Mouse (Mus musculus) embryonic facial prominence, embryonic 11.5 days (tissue): ENCODE results near the gene Muc4. TPM values are rescaled to one million over a fixed set of nuclear protein-coding genes. Genes with fewer than 3 reads are reported as not detected.

ENCODE experiments used
- ATAC-seq: fragments of 200-750 bp; cut with Nextera tagmentation; replicated peaks from 2 replicates; pipeline ENCODE4 v1.8.0; 2017; ENCODE audit warnings: low read depth; ENCODE audit not compliant: insufficient number of reproducible peaks, low FRiP score, low TSS enrichment
- DNase-seq: peaks from one replicate; pipeline ENCODE4 v3.0.0-alpha.2; 2015; ENCODE audit warnings: low spot score
- H3K27ac ChIP-seq: fragments of 300-500 bp; sonication (generic); replicated peaks from 2 replicates; pipeline ENCODE4 v1.5.1; 2014; ENCODE audit warnings: mild to moderate bottlenecking, low read depth, low read length, control low read depth
- H3K27me3 ChIP-seq: fragments of 300-500 bp; sonication (generic); 2 replicates; pipeline ENCODE4 v1.6.1; 2014; ENCODE audit warnings: mild to moderate bottlenecking, low read length, moderate library complexity, mixed read lengths; ENCODE audit not compliant: control insufficient read depth, insufficient read depth
- H3K36me3 ChIP-seq: fragments of 300-500 bp; sonication (generic); replicated peaks from 2 replicates; pipeline ENCODE4 v1.6.1; 2014; ENCODE audit warnings: low read depth, mild to moderate bottlenecking, low read length, moderate library complexity, mixed read lengths; ENCODE audit not compliant: control insufficient read depth, insufficient read depth
- H3K4me1 ChIP-seq: fragments of 300-500 bp; sonication (generic); 2 replicates; pipeline ENCODE4 v1.6.1; 2014; ENCODE audit warnings: low read length, mixed read lengths; ENCODE audit not compliant: control insufficient read depth, insufficient read depth
- H3K4me2 ChIP-seq: fragments of 300-500 bp; sonication (generic); 2 replicates; pipeline ENCODE4 v1.6.1; 2014; ENCODE audit warnings: low read depth, mild to moderate bottlenecking, control low read depth, low read length, moderate library complexity
- H3K4me3 ChIP-seq: fragments of 300-500 bp; sonication (generic); 2 replicates; pipeline ENCODE4 v1.5.1; 2014; ENCODE audit warnings: low read depth, low read length, control low read depth
- H3K9ac ChIP-seq: fragments of 300-500 bp; sonication (generic); replicated peaks from 2 replicates; pipeline ENCODE4 v1.6.1; 2014; ENCODE audit warnings: mild to moderate bottlenecking, control low read depth, low read length
- H3K9me3 ChIP-seq: fragments of 300-500 bp; sonication (generic); replicated peaks from 2 replicates; pipeline ENCODE4 v1.6.1; 2016; ENCODE audit warnings: mild to moderate bottlenecking, low read length, inconsistent platforms, mixed read lengths; ENCODE audit not compliant: control insufficient read depth
- WGBS: fragments of 180-500 bp; shearing (Covaris S2); extraction: QIAGEN DNeasy Blood & Tissue Kit; methylation state at CpG from one replicate; pipeline ENCODE4 v1.1.7; 2014; 5-methylcytosine and 5-hydroxymethylcytosine counted together
- polyA plus RNA-seq: library from polyadenylated mRNA; unstranded; fragments of >200 nt; fragmentation: Nextera tagmentation; extraction: Ambion mirVana; gene quantifications from 2 replicates; pipeline ENCODE4 v1.2.1, GENCODE M21; 2014

The Muc4 gene
- polyA plus RNA-seq, 1 experiment from 2014 or later = not detected

DNA sequence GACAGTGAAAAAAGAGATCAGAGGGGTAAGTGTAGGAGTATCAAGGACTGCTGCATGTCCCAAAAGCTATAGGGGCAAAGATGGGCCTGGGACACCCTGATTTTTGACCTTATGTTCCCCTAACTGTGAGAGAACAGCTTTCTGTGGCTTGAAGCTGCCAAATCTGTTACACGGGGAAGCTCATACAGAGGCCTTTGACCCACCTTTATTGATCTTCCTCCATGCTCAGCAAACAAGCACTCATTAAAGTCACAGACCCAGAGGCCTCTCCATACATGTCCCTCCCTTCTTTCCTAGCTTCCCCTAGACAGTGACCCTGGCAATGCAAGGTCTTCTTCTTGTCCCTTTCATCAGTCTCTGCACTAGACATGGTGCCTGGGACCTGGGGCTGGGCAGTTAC is 7.0 kb upstream of the Muc4 start:
- Histone ChIP-seq H3K9ac (no peak overlapping the region), H3K4me1 (no peaks in the 10 kb centered on the region), H3K36me3 (no peaks in the 10 kb centered on the region), H3K27ac (no peak overlapping the region), H3K4me3 (no peak overlapping the region), H3K9me3 (no peaks in the 10 kb centered on the region), H3K4me2 (no peak overlapping the region), H3K27me3 (no peaks in the 10 kb centered on the region)
- DNase-seq = no peak
- WGBS = 75% methylated on average over 1 of the region's 1 CpGs
- no peak for ATAC-seq

DNA sequence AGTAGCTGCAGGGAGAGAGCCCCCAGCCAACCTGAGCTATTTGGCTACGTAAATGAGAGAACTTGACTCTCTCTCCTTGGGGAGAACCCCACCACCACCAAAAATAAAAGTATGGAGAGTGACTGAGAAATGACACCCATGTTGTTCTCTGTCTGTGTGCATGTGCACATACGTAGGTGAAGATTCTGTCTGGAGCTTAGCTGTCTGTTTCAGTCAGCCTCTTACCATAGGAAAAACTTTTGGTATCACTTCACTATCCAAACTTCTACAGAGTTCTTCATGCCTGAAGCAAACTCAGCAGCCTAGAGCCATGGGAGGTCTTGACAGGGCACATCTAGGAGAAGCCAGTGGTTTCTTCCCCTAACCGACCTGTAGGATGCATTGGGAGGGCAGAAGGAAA is 2.5 kb upstream of the Muc4 start:
- DNase-seq = no peak
- H3K4me3 ChIP-seq = no peak overlapping the region

DNA sequence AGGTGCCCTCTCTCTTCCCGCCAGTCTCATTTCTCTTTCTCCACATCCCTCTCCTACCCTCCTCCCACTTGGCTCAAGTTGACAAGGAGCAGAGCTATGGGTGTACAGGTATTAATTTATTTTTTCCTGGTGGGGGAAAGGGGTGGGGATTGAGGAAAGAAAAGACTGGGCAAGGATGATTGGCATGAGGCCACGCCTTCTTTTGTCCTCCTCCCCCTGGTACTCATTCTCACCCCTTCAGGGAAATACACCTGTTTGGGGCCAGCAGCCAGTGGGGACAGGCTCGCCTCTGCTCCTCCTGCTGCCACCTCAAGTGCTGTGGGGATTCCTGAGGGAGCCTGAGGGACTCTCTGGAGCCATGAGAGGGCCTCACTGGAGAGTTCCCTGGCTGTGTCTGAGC is 336 bp downstream of the Muc4 start:
- no peak overlapping the region for H3K9ac ChIP-seq
- no peaks in the 10 kb centered on the region for H3K9me3 ChIP-seq
- H3K27ac ChIP-seq = no peak overlapping the region
- no peak for ATAC-seq
- H3K36me3 ChIP-seq = no peaks in the 10 kb centered on the region
- H3K4me2 ChIP-seq = no peak overlapping the region
- no peak overlapping the region for H3K4me3 ChIP-seq
- 41% methylated on average over 3 of the region's 3 CpGs for WGBS
- H3K27me3 ChIP-seq = no peaks in the 10 kb centered on the region
- DNase-seq = no peak
- no peaks in the 10 kb centered on the region for H3K4me1 ChIP-seq

More for the DNA sequence above, 2.5 kb upstream of the Muc4 start:
- Histone ChIP-seq H3K4me2 (no peak overlapping the region), H3K9ac (no peak overlapping the region), H3K9me3 (no peaks in the 10 kb centered on the region), H3K27ac (no peak overlapping the region), H3K4me1 (no peaks in the 10 kb centered on the region), H3K27me3 (no peaks in the 10 kb centered on the region), H3K36me3 (no peaks in the 10 kb centered on the region)
- WGBS = 95% methylated on average over 3 of the region's 3 CpGs
- no peak for ATAC-seq

DNA sequence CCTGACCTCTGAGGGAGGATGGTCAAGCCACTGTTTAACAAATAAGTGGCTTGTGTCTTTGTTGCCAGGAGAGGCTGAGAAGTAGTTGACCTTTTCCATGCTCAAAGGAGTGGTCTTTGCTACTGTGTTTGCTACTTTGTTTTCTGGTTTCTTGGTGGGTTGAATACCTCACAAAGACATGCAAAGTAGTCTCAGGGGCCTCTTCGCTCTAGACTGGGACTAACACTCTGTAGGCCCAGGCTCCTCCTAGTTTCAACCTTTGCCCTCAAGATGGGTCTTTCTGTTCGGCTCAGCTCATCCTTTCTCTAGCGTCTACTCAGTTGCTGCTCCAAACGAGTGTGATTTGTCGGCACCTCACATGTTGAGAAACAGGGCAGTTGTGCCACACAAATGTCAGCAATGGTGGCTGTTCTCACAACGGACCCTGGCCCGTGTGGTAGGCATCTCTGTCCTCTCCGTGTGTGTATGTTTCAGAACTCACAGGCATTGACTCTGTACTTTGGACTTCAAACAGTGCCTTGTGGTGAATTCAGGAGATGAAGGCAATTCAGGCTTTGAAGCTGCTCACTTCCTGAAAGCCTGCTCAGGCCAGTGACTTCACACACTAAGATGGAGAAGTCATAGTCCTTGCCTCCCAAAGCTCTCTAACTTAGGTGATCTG is 4.4 kb downstream of the Muc4 start:
- DNase-seq = no peak
- H3K4me2 ChIP-seq = no peak overlapping the region
- H3K9me3 ChIP-seq = no peaks in the 10 kb centered on the region
- no peak for ATAC-seq
- no peaks in the 10 kb centered on the region for H3K36me3 ChIP-seq
- no peak overlapping the region for H3K27ac ChIP-seq
- H3K27me3 ChIP-seq = no peaks in the 10 kb centered on the region
- H3K9ac ChIP-seq = no peak overlapping the region
- H3K4me3 ChIP-seq = no peak overlapping the region
- WGBS = 78% methylated on average over 8 of the region's 8 CpGs
- no peaks in the 10 kb centered on the region for H3K4me1 ChIP-seq

DNA sequence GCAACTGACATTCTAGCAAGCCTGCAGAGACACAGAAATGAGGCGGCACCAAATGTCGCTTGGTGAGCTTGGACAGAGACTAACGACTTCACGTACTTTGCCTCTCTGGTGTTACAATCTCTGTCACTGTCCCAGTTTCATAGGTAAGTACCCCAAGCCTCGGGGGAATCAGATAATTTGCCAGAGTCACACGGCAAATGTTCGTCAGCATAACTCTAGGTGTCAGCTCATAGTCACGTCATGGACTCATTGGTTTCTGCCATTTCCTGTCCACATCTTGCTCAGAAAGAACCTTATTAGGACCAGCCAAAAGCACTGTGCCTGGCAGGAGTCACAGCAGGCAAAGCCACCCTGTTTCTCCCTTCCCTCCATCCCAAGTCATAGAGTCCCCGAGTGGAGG is 5.7 kb downstream of the Muc4 start:
- no peak overlapping the region for H3K27ac ChIP-seq
- H3K9me3 ChIP-seq = no peaks in the 10 kb centered on the region
- H3K9ac ChIP-seq = no peak overlapping the region
- H3K36me3 ChIP-seq = no peaks in the 10 kb centered on the region
- ATAC-seq (no peak), DNase-seq (no peak)
- H3K4me1 ChIP-seq = no peaks in the 10 kb centered on the region
- WGBS = 85% methylated on average over 9 of the region's 9 CpGs
- no peak overlapping the region for H3K4me2 ChIP-seq
- H3K27me3 ChIP-seq = no peaks in the 10 kb centered on the region
- no peak overlapping the region for H3K4me3 ChIP-seq

DNA sequence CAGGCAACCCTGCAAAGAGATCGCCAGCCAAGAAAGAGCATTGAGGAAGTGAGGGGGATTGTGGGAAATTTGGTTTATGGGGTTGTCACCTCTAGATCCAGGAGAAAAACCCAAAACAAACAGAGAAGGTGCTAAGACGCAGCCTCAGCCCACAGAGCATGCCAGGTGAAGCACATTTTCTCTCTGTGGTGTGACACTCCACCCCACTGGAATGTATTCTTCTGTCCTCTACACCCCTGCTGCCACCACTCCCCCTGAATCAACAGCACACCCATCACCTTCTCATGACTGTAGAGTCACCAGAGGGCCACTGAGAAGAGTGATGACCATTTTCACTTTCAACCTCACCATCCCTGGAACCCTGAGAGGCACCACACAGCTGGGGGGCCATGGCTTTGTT is 7.0 kb downstream of the Muc4 start:
- 88% methylated on average over 2 of the region's 2 CpGs for WGBS
- Histone ChIP-seq H3K9ac (no peak overlapping the region), H3K36me3 (no peaks in the 10 kb centered on the region), H3K4me2 (no peak overlapping the region), H3K9me3 (no peaks in the 10 kb centered on the region), H3K27me3 (no peaks in the 10 kb centered on the region), H3K4me1 (no peaks in the 10 kb centered on the region), H3K4me3 (no peak overlapping the region), H3K27ac (no peak overlapping the region)
- no peak for DNase-seq
- ATAC-seq = no peak

DNA sequence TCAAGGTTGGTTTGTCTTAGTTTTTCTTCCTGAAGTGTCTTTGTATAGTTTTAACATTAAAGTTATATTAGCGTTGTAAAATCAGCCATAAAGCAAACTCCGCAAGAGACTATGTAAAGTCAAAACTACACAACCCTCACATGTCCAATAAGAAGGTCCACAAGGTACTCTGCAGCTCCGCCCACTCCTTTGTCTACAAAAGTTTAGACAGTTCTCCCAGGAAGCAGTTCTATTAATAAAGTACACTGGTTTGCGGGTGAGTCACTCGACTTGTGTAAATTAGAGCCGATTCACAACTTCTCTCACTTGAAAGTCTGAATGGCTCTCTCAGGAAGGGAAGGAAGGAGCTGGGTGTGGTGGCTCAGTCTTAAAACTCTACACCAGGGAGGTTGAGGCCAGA is 10.2 kb downstream of the Muc4 start:
- DNase-seq = no peak
- Histone ChIP-seq H3K27me3 (no peaks in the 10 kb centered on the region), H3K4me2 (no peak overlapping the region), H3K4me3 (no peak overlapping the region), H3K4me1 (no peaks in the 10 kb centered on the region), H3K36me3 (no peaks in the 10 kb centered on the region), H3K9me3 (no peaks in the 10 kb centered on the region), H3K9ac (no peak overlapping the region), H3K27ac (no peak overlapping the region)
- WGBS = 86% methylated on average over 6 of the region's 6 CpGs
- ATAC-seq = no peak

DNA sequence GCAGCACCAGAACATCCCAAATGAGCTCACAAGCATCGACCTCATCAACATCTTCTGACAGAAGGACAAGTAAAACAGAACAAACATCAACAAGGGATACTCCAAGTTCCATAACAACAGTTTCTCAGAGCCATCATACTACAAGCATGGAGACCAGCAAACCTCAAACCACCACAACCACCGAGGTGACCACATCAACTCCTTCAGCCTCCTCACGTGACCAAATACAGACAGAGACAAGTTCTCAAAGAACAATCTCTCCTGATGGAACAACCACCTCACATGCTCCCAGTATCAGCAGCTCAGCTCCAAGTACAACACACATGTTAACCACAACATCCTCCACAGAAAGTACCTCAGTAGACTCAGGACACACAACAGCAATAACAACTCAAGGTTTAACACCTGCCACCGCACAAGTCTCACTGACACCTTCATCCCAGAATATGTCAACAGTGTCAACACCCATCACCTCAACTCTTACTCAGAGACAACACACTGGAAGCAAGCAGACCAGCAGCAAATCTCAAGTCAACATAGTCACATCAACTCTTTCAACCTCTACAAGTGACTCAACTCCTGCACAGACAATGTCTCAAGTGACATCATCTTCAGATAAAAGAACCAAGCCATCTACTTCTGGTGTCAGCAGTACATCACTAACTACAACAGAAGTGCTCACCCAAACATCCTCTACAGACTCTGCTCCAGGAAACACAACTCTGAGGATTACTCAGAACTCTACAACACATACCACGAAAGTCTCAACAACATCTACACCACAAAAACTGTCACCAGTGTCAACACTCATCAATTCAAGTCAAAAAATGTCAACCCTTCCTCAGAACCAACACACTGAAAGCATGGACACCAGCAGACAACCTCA is 14.8 kb downstream of the Muc4 start:
- Histone ChIP-seq H3K27me3 (no peaks in the 10 kb centered on the region), H3K4me3 (no peak overlapping the region), H3K4me2 (no peak overlapping the region), H3K4me1 (no peaks in the 10 kb centered on the region), H3K9me3 (no peaks in the 10 kb centered on the region), H3K36me3 (no peaks in the 10 kb centered on the region), H3K9ac (no peak overlapping the region), H3K27ac (no peak overlapping the region)
- DNase-seq (no peak), ATAC-seq (no peak)
- 87% methylated on average over 5 of the region's 5 CpGs for WGBS
